ENCODE assay signal across 20 mouse cellular contexts in the genomic region with DNA sequence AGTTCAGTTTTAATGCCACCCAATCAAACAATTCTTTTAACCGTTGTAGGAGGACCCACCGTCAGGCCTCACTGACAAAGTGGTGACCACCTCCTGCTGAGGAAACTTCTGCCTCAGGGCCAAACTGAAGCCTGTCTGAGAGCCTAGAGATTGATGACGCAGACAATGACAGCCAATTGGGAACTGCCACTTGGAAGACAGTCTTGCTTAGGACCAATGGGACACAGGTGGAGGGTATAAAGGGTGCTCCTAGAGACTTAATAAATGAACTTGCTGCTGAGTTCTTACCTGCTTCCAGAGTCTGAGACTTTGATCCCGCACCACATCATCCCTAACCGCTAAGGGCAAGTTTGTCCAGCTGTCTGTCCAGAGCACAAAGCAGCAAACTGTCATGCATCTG.
"Had no signal": no experiment of that assay in that cellular context is flagged by ENCODE, and none has a peak within 500 bp of the region (broad histone marks: within the 10 kb centered on the region; RNA-seq: fewer than 3 reads in every experiment).

No protein-coding gene starts in this region.

- H3K27ac ChIP-seq: midbrain, embryonic 10.5 days; midbrain, embryonic 12.5 days; neural tube, embryonic 13.5 days; neural tube, embryonic 15.5 days; stomach, embryonic 15.5 days; stomach, postnatal 0 days had no signal

- H3K36me3 ChIP-seq: midbrain, embryonic 10.5 days; midbrain, embryonic 12.5 days; neural tube, embryonic 13.5 days; neural tube, embryonic 15.5 days; stomach, embryonic 15.5 days had no signal

- DNase-seq: lung, adult 18-20 months; lung, embryonic 14.5 days; lung, postnatal 10 days; lung, postnatal 4 days; midbrain, embryonic 14.5 days; retina, postnatal 1 day; right cerebral cortex, adult 18-20 months; right cerebral cortex, postnatal 25 days; right cerebral cortex, postnatal 4 days; spleen, adult 18-20 months; thymus, adult 2 months; thymus, postnatal 14 days; thymus, postnatal 36 days had no signal

- H3K4me2 ChIP-seq: lung, embryonic 14.5 days; midbrain, embryonic 12.5 days; neural tube, embryonic 13.5 days; neural tube, embryonic 15.5 days; stomach, embryonic 15.5 days had no signal

- H3K9ac ChIP-seq: lung, embryonic 14.5 days; midbrain, embryonic 12.5 days; neural tube, embryonic 13.5 days; neural tube, embryonic 15.5 days; stomach, embryonic 15.5 days had no signal

- H3K9me3 ChIP-seq: midbrain, embryonic 10.5 days; midbrain, embryonic 12.5 days; neural tube, embryonic 13.5 days; neural tube, embryonic 15.5 days; stomach, embryonic 15.5 days had no signal

- H3K27me3 ChIP-seq: midbrain, embryonic 12.5 days; neural tube, embryonic 13.5 days had no signal

- H3K4me3 ChIP-seq: midbrain, embryonic 10.5 days; midbrain, embryonic 12.5 days; myocyte; neural tube, embryonic 13.5 days; neural tube, embryonic 15.5 days; stomach, embryonic 15.5 days had no signal

- H3K4me1 ChIP-seq: midbrain, embryonic 10.5 days; midbrain, embryonic 12.5 days; neural tube, embryonic 13.5 days; neural tube, embryonic 15.5 days; stomach, embryonic 15.5 days had no signal
